Mouse (Mus musculus) stomach, postnatal 0 days (tissue): ENCODE results near the gene Hspb9. TPM values are rescaled to one million over a fixed set of nuclear protein-coding genes. Genes with fewer than 3 reads are reported as not detected.
A peak's percentile ranks its signal among the peaks of the same experiment; 100 is the strongest.

ENCODE experiments used
- ATAC-seq: fragments of 200-750 bp; cut with Nextera tagmentation; 2 replicates; pipeline ENCODE4 v1.8.0; 2017; ENCODE audit not compliant: low FRiP score, low TSS enrichment
- DNase-seq: peaks from one replicate; pipeline ENCODE4 v3.0.0-alpha.2; 2016; ENCODE audit warnings: low spot score
- H3K27ac ChIP-seq: fragments of 300-500 bp; sonication (generic); replicated peaks from 2 replicates; pipeline ENCODE4 v1.5.1; 2014; ENCODE audit warnings: mild to moderate bottlenecking, control low read depth
- H3K27me3 ChIP-seq: fragments of 300-500 bp; sonication (generic); 2 replicates; pipeline ENCODE4 v1.6.1; 2014; ENCODE audit warnings: low read length; ENCODE audit not compliant: control insufficient read depth, insufficient read depth
- H3K36me3 ChIP-seq: fragments of 300-500 bp; sonication (generic); 2 replicates; pipeline ENCODE4 v1.6.1; 2014; ENCODE audit warnings: low read length, mixed read lengths; ENCODE audit not compliant: control insufficient read depth, insufficient read depth
- H3K4me1 ChIP-seq: fragments of 300-500 bp; sonication (generic); replicated peaks from 2 replicates; pipeline ENCODE4 v1.6.1; 2014; ENCODE audit warnings: antibody characterized with exemption; ENCODE audit not compliant: control insufficient read depth, insufficient read depth
- H3K4me2 ChIP-seq: fragments of 300-500 bp; sonication (generic); replicated peaks from 2 replicates; pipeline ENCODE4 v1.6.1; 2014; ENCODE audit warnings: low read depth, mild to moderate bottlenecking, control low read depth, moderate library complexity
- H3K4me3 ChIP-seq: fragments of 300-500 bp; sonication (generic); 2 replicates; pipeline ENCODE4 v1.5.1; 2014; ENCODE audit warnings: low read depth, low read length, control low read depth
- H3K9ac ChIP-seq: fragments of 300-500 bp; sonication (generic); 2 replicates; pipeline ENCODE4 v1.6.1; 2014; ENCODE audit warnings: mild to moderate bottlenecking, low read length, control low read depth, mixed read lengths
- H3K9me3 ChIP-seq: fragments of 300-500 bp; sonication (generic); 2 replicates; pipeline ENCODE4 v1.6.1; 2016; ENCODE audit warnings: low read length; ENCODE audit not compliant: control insufficient read depth
- CTCF ChIP-seq: IDR thresholded peaks from 2 replicates; pipeline ENCODE4 v1.5.1; 2016; ENCODE audit warnings: antibody characterized with exemption, low read depth, mild to moderate bottlenecking, moderate library complexity
- EP300 ChIP-seq: optimal IDR thresholded peaks from 2 replicates; pipeline ENCODE3; 2016; ENCODE audit warnings: antibody characterized with exemption
- WGBS: fragments of 180-500 bp; shearing (Covaris S2); extraction: QIAGEN DNeasy Blood & Tissue Kit; methylation state at CpG from one replicate; pipeline ENCODE4 v1.1.7; 2014; 5-methylcytosine and 5-hydroxymethylcytosine counted together
- polyA plus RNA-seq: library from polyadenylated mRNA; unstranded; fragments of >200 nt; fragmentation: Nextera tagmentation; extraction: Ambion mirVana; gene quantifications from 2 replicates; pipeline ENCODE4 v1.2.1, GENCODE M21; 2015

Hspb9 gene
- polyA plus RNA-seq, 1 experiment from 2014 or later = 0.13 TPM

GRCm38 (mm10) chr11:100702081-100702851 lies 11.4 kb upstream of the Hspb9 start:
- H3K9ac ChIP-seq = no peak overlapping the region
- peak; percentile 97 for TF ChIP-seq CTCF
- no peak for TF ChIP-seq EP300
- H3K4me3 ChIP-seq = peak overlapping the region; percentile 15
- H3K4me2 ChIP-seq = peak overlapping the region; percentile 46
- H3K36me3 ChIP-seq = peaks cover 18% of the 10 kb centered on the region
- H3K27me3 ChIP-seq = no peaks in the 10 kb centered on the region
- H3K4me1 ChIP-seq = 0 out of 2 replicates have a peak, but pooled peaks cover 3% of the 10 kb centered on the region
- 34% methylated on average over 19 of the region's 19 CpGs for WGBS
- no peaks in the 10 kb centered on the region for H3K9me3 ChIP-seq
- no peak overlapping the region for H3K27ac ChIP-seq
- peak; percentile 51; the same call in 1 of the 2 replicates for ATAC-seq
- DNase-seq = peak; percentile 76

GRCm38 (mm10) chr11:100702906-100703305 lies 10.7 kb upstream of the Hspb9 start:
- DNase-seq = no peak
- no peak overlapping the region for H3K9ac ChIP-seq
- 43% methylated on average over 7 of the region's 7 CpGs for WGBS
- no peak for TF ChIP-seq EP300
- peaks cover 20% of the 10 kb centered on the region for H3K36me3 ChIP-seq
- no peak overlapping the region for H3K27ac ChIP-seq
- no peak for ATAC-seq
- H3K27me3 ChIP-seq = no peaks in the 10 kb centered on the region
- no peaks in the 10 kb centered on the region for H3K9me3 ChIP-seq
- 0 out of 2 replicates have a peak, but pooled peaks cover 3% of the 10 kb centered on the region for H3K4me1 ChIP-seq
- peak overlapping the region; percentile 15 for H3K4me3 ChIP-seq
- H3K4me2 ChIP-seq = peak overlapping the region; percentile 46

DNA sequence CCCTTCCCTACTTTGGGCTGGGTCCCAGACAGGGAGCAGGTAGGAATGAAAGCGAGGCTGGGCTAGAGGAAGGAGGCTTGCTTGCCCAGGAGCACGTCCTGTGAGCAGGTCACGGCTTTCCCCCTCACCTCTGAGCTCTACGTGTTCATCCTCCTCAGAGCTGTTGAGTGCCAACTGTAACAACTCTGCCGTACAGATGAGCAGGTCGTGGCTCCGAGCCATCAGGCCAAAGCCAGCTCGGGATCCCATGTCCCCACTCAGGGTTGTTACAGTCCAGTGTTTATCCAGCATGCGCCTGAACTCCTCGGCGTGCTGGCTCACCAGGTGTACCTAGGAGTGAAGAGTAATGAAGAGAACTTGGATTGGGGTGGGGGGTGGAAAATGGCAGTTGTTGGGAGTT lies 10.3 kb upstream of the Hspb9 start:
- WGBS = 65% methylated on average over 11 of the region's 11 CpGs
- no peaks in the 10 kb centered on the region for H3K27me3 ChIP-seq
- ATAC-seq (no peak), DNase-seq (peak; percentile 12)
- peaks cover 20% of the 10 kb centered on the region for H3K36me3 ChIP-seq
- H3K4me1 ChIP-seq = 0 out of 2 replicates have a peak, but pooled peaks cover 3% of the 10 kb centered on the region
- H3K9ac ChIP-seq = no peak overlapping the region
- no peak overlapping the region; the same call in 1 of the 2 replicates for H3K4me3 ChIP-seq
- TF ChIP-seq EP300 (no peak), CTCF (no peak)
- H3K4me2 ChIP-seq = peak overlapping the region; percentile 46
- no peak overlapping the region for H3K27ac ChIP-seq
- H3K9me3 ChIP-seq = no peaks in the 10 kb centered on the region

- H3K36me3 ChIP-seq = peaks cover 25% of the 10 kb centered on the region
- TF ChIP-seq EP300 (no peak), CTCF (no peak)
- DNase-seq = no peak
- H3K4me3 ChIP-seq = peak within 1 kb of the TSS; percentile 19
- 0 out of 2 replicates have a peak within 1 kb of the TSS, but pooled peaks have one; percentile 24 for H3K27ac ChIP-seq
- peak within 1 kb of the TSS; percentile 46 for H3K4me2 ChIP-seq
- no peaks in the 10 kb centered on the region for H3K9me3 ChIP-seq
- H3K9ac ChIP-seq = peak within 1 kb of the TSS; percentile 41; the same call in 1 of the 2 replicates
- 0 out of 2 replicates have a peak, but pooled peaks cover 3% of the 10 kb centered on the region for H3K4me1 ChIP-seq
- WGBS = 57% methylated on average over 7 of the region's 7 CpGs
- no peaks in the 10 kb centered on the region for H3K27me3 ChIP-seq
- no peak; the same call in 1 of the 2 replicates for ATAC-seq
Measured at GRCm38 (mm10) chr11:100703851-100704531, 9.7 kb upstream of the Hspb9 start, which contains the start of gene Dhx58. Gene Dhx58 (minus strand): TSS chr11:100704271.

DNA sequence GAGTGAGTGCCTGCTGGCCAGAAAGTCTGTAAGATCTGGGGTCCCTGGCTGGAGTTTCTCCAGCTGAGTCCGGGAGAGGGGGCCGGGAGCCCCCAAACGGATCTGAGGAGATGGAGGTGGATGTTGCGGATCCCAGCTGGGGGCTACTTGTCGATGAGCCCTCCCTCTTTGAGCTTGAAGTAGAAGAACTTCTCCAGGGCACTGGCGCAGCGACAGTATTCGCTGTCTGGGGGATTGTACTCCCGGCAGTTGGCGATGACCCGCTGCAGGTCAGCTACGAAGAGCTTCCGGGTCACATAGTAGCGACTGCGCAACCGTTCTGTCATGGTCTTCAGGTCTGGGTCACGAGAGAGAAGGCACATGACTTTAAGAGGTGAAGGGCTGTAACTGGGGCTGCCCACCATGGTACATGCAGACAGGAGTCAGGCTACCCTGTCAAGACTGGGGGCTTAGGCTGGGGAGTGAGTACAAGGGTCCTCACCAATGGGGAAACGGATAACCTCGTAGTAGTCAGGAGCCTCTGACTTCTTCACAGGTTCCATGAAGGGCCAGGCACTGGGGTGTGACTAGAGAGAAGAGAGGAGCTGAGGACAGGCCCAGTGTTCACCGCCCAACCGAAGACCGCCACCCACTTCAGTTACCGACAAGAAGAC lies 8.4 kb upstream of the Hspb9 start:
- H3K27me3 ChIP-seq = no peaks in the 10 kb centered on the region
- H3K9me3 ChIP-seq = no peaks in the 10 kb centered on the region
- peaks cover 29% of the 10 kb centered on the region for H3K36me3 ChIP-seq
- no peak overlapping the region for H3K4me2 ChIP-seq
- H3K9ac ChIP-seq = no peak overlapping the region
- WGBS = 92% methylated on average over 23 of the region's 23 CpGs
- no peak for DNase-seq
- no peak for ATAC-seq
- H3K4me1 ChIP-seq = 0 out of 2 replicates have a peak, but pooled peaks cover 3% of the 10 kb centered on the region
- H3K27ac ChIP-seq = no peak overlapping the region
- TF ChIP-seq CTCF = no peak
- no peak for TF ChIP-seq EP300
- H3K4me3 ChIP-seq = no peak overlapping the region
